Comparison of ENCODE assay signal across 7 mouse cellular contexts in the genomic region with DNA sequence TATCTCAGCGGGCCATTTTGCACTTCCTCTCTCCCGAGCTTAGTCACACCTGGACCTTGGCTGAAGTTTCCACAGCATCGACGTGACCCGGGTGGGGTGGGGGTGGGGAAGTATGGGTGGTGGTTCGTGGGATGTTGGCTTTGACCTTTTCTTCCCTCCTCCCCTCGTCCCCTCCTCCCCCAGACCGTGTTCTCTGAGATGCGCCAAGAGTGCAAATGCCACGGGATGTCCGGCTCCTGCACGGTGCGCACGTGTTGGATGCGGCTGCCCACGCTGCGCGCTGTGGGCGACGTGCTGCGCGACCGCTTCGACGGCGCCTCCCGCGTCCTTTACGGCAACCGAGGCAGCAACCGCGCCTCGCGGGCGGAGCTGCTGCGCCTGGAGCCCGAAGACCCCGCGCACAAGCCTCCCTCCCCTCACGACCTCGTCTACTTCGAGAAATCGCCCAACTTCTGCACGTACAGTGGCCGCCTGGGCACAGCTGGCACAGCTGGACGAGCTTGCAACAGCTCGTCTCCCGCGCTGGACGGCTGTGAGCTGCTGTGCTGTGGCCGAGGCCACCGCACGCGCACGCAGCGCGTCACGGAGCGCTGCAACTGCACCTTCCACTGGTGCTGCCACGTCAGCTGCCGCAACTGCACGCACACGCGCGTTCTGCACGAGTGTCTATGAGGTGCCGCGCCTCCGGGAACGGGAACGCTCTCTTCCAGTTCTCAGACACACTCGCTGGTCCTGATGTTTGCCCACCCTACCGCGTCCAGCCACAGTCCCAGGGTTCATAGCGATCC. TPM values are rescaled to one million over a fixed set of nuclear protein-coding genes. Genes with fewer than 3 reads are reported as not detected.
DNase-seq lines count a peak whose midpoint lies in the region; ATAC-seq and TF ChIP-seq lines count a peak whose summit lies in the region.

No protein-coding gene starts in this region.

- no peak overlapping the region for H3K27ac ChIP-seq in forebrain, embryonic 15.5 days (replicated peaks)
- no peak overlapping the region for H3K27ac ChIP-seq in liver, postnatal 0 days (ENCODE audit: low read depth)
- H3K27ac ChIP-seq in stomach, postnatal 0 days (replicated peaks), result no peak overlapping the region

- TF ChIP-seq EP300 in liver, postnatal 0 days (IDR thresholded peaks at IDR 0.05; ENCODE audit: low read depth), result no peak
- no peak for TF ChIP-seq EP300 in stomach, postnatal 0 days (optimal IDR thresholded peaks at IDR 0.05)

- ATAC-seq in forebrain, embryonic 15.5 days (replicated peaks), result peak; percentile 49; the same call in 1 of the 2 replicates
- ATAC-seq in liver, postnatal 0 days, result no peak
- 0 out of 2 replicates have a peak, but pooled peaks have one; percentile 13 for ATAC-seq in stomach, postnatal 0 days (ENCODE audit: low FRiP score, low TSS enrichment)

- DNase-seq in lung, postnatal 10 days, result peak; percentile 2
- no peak for DNase-seq in lung, postnatal 14 days
- peak; percentile 14 for DNase-seq in liver, postnatal 0 days
- DNase-seq in stomach, postnatal 0 days (ENCODE audit: low spot score), result no peak
- DNase-seq in cerebellum, postnatal 14 days, result no peak
- DNase-seq in frontal cortex, postnatal 10 days (ENCODE audit: low spot score in 2 of 2), result no peak

- H3K9me3 ChIP-seq in forebrain, embryonic 15.5 days, result no peaks in the 10 kb centered on the region
- H3K9me3 ChIP-seq in liver, postnatal 0 days (ENCODE audit: low read length), result no peaks in the 10 kb centered on the region
- H3K9me3 ChIP-seq in stomach, postnatal 0 days (ENCODE audit: control insufficient read depth, low read length), result no peaks in the 10 kb centered on the region

- under 1% methylated on average over 74 of the region's 75 CpGs for WGBS in forebrain, embryonic 15.5 days
- whole genome bisulfite sequencing in liver, postnatal 0 days (ENCODE audit: insufficient replicate concordance), result 2% methylated on average over 75 of the region's 75 CpGs
- WGBS in stomach, postnatal 0 days, result under 1% methylated on average over 74 of the region's 75 CpGs

- H3K4me3 ChIP-seq in forebrain, embryonic 15.5 days, result peak overlapping the region; percentile 41
- H3K4me3 ChIP-seq in liver, postnatal 0 days (ENCODE audit: low read depth, low read length), result no peak overlapping the region
- peak overlapping the region; percentile 30 for H3K4me3 ChIP-seq in stomach, postnatal 0 days (ENCODE audit: low read depth, low read length)

- H3K27me3 ChIP-seq in forebrain, embryonic 15.5 days, result peaks cover 96% of the 10 kb centered on the region
- H3K27me3 ChIP-seq in liver, postnatal 0 days (ENCODE audit: insufficient read depth, low read length), result peaks cover 97% of the 10 kb centered on the region
- H3K27me3 ChIP-seq in stomach, postnatal 0 days (ENCODE audit: control insufficient read depth, insufficient read depth, low read length), result peaks cover 39% of the 10 kb centered on the region

- TF ChIP-seq CTCF in liver, postnatal 0 days (IDR thresholded peaks at IDR 0.05; ENCODE audit: low read depth), result no peak
- TF ChIP-seq CTCF in stomach, postnatal 0 days (IDR thresholded peaks at IDR 0.05; ENCODE audit: low read depth), result no peak

- H3K9ac ChIP-seq in forebrain, embryonic 15.5 days (replicated peaks), result peak overlapping the region; percentile 32
- no peak overlapping the region for H3K9ac ChIP-seq in liver, postnatal 0 days (replicated peaks)
- no peak overlapping the region for H3K9ac ChIP-seq in stomach, postnatal 0 days (ENCODE audit: low read length)

- H3K4me1 ChIP-seq in forebrain, embryonic 15.5 days, result peaks cover 24% of the 10 kb centered on the region
- peaks cover 15% of the 10 kb centered on the region for H3K4me1 ChIP-seq in liver, postnatal 0 days (ENCODE audit: insufficient read depth)
- no peaks in the 10 kb centered on the region for H3K4me1 ChIP-seq in stomach, postnatal 0 days (replicated peaks; ENCODE audit: control insufficient read depth, insufficient read depth)

- no peaks in the 10 kb centered on the region for H3K36me3 ChIP-seq in forebrain, embryonic 15.5 days
- no peaks in the 10 kb centered on the region for H3K36me3 ChIP-seq in liver, postnatal 0 days (replicated peaks; ENCODE audit: insufficient read depth, low read length)
- no peaks in the 10 kb centered on the region for H3K36me3 ChIP-seq in stomach, postnatal 0 days (ENCODE audit: control insufficient read depth, insufficient read depth, low read length)

- peak overlapping the region; percentile 49 for H3K4me2 ChIP-seq in forebrain, embryonic 15.5 days (replicated peaks)
- H3K4me2 ChIP-seq in liver, postnatal 0 days (ENCODE audit: low read depth, low read length), result no peak overlapping the region
- H3K4me2 ChIP-seq in stomach, postnatal 0 days (replicated peaks; ENCODE audit: low read depth), result peak overlapping the region; percentile 20; the same call in 1 of the 2 replicates

RNA-seq across cellular contexts. Expression of a gene that starts 2.8 kb away (rescaled TPM):
- 0.19 and 0.25 TPM in 2 replicates for polyA plus RNA-seq in forebrain, embryonic 15.5 days (2015; fragmentation: Nextera tagmentation; extraction: Ambion mirVana)
- polyA plus RNA-seq in liver, postnatal 0 days (2015; fragmentation: Nextera tagmentation; extraction: Ambion mirVana), result not detected in 2 replicates
- polyA plus RNA-seq in stomach, postnatal 0 days (2015; fragmentation: Nextera tagmentation; extraction: Ambion mirVana), result not detected in 2 replicates

RNA-seq across cellular contexts. Expression of a gene that starts 14.5 kb away (rescaled TPM):
- not detected in 2 replicates for polyA plus RNA-seq in forebrain, embryonic 15.5 days (2015; fragmentation: Nextera tagmentation; extraction: Ambion mirVana)
- 0.04 and 0.08 TPM in 2 replicates for polyA plus RNA-seq in liver, postnatal 0 days (2015; fragmentation: Nextera tagmentation; extraction: Ambion mirVana)
- 0.11 TPM in 1 of 2 replicates, not detected in the other for polyA plus RNA-seq in stomach, postnatal 0 days (2015; fragmentation: Nextera tagmentation; extraction: Ambion mirVana)

RNA-seq across cellular contexts. Expression of a gene that starts 16.9 kb away (rescaled TPM):
- 0.46 and 0.47 TPM in 2 replicates for polyA plus RNA-seq in forebrain, embryonic 15.5 days (2015; fragmentation: Nextera tagmentation; extraction: Ambion mirVana)
- polyA plus RNA-seq in liver, postnatal 0 days (2015; fragmentation: Nextera tagmentation; extraction: Ambion mirVana), result not detected in 2 replicates
- 0.02 TPM in 1 of 2 replicates, not detected in the other for polyA plus RNA-seq in stomach, postnatal 0 days (2015; fragmentation: Nextera tagmentation; extraction: Ambion mirVana)

RNA-seq across cellular contexts. Expression of a gene that starts 29.4 kb away (rescaled TPM):
- 82.3 and 88.2 TPM in 2 replicates for polyA plus RNA-seq in forebrain, embryonic 15.5 days (2015; fragmentation: Nextera tagmentation; extraction: Ambion mirVana)
- 9.6 and 10.4 TPM in 2 replicates for polyA plus RNA-seq in liver, postnatal 0 days (2015; fragmentation: Nextera tagmentation; extraction: Ambion mirVana)
- 29.5 and 33.1 TPM in 2 replicates for polyA plus RNA-seq in stomach, postnatal 0 days (2015; fragmentation: Nextera tagmentation; extraction: Ambion mirVana)

RNA-seq across cellular contexts. Expression of a gene that starts 38.9 kb away (rescaled TPM):
- 89.0 and 91.7 TPM in 2 replicates for polyA plus RNA-seq in forebrain, embryonic 15.5 days (2015; fragmentation: Nextera tagmentation; extraction: Ambion mirVana)
- 42.0 and 47.4 TPM in 2 replicates for polyA plus RNA-seq in liver, postnatal 0 days (2015; fragmentation: Nextera tagmentation; extraction: Ambion mirVana)
- 56.2 TPM in 2 replicates for polyA plus RNA-seq in stomach, postnatal 0 days (2015; fragmentation: Nextera tagmentation; extraction: Ambion mirVana)

Comparison
In these comparisons a context has a peak if more than half of its experiments do, and no peak if none do; other contexts are left out.
1. DNase-seq: peak in lung, postnatal 10 days (single experiment) and liver, postnatal 0 days (single experiment); none in lung, postnatal 14 days (single experiment), stomach, postnatal 0 days (single experiment), cerebellum, postnatal 14 days (0 of 2) and frontal cortex, postnatal 10 days (0 of 2).